Mouse (Mus musculus) stomach, embryonic 15.5 days (tissue): ENCODE data around the gene Rps17. TPM values are rescaled to one million over a fixed set of nuclear protein-coding genes. Genes with fewer than 3 reads are reported as not detected.

Experiments used
- ATAC-seq: fragments of 200-750 bp; cut with Nextera tagmentation; 2 replicates; pipeline ENCODE4 v1.8.0; 2017; ENCODE audit warnings: low read depth, moderate number of reproducible peaks, moderate TSS enrichment; ENCODE audit not compliant: insufficient read depth, low FRiP score
- H3K27ac ChIP-seq: fragments of 300-500 bp; sonication (generic); 2 replicates; pipeline ENCODE4 v1.5.1; 2015; ENCODE audit warnings: mild to moderate bottlenecking, inconsistent platforms
- H3K27me3 ChIP-seq: fragments of 300-500 bp; sonication (generic); replicated peaks from 2 replicates; pipeline ENCODE4 v1.6.1; 2015; ENCODE audit warnings: inconsistent platforms
- H3K36me3 ChIP-seq: fragments of 300-500 bp; sonication (generic); 2 replicates; pipeline ENCODE4 v1.6.1; 2015; ENCODE audit warnings: inconsistent platforms
- H3K4me1 ChIP-seq: fragments of 300-500 bp; sonication (generic); 2 replicates; pipeline ENCODE4 v1.6.1; 2015; ENCODE audit warnings: inconsistent platforms
- H3K4me2 ChIP-seq: fragments of 300-500 bp; sonication (generic); 2 replicates; pipeline ENCODE4 v1.6.1; 2015; ENCODE audit warnings: mild to moderate bottlenecking, inconsistent platforms
- H3K4me3 ChIP-seq: fragments of 300-500 bp; sonication (generic); replicated peaks from 2 replicates; pipeline ENCODE4 v1.5.1; 2015; ENCODE audit warnings: inconsistent platforms
- H3K9ac ChIP-seq: fragments of 300-500 bp; sonication (generic); 2 replicates; pipeline ENCODE4 v1.6.1; 2015; ENCODE audit warnings: inconsistent platforms
- H3K9me3 ChIP-seq: fragments of 300-500 bp; sonication (generic); 2 replicates; pipeline ENCODE4 v1.6.1; 2016; ENCODE audit warnings: inconsistent platforms
- WGBS: fragments of 180-500 bp; shearing (Covaris S2); methylation state at CpG from one replicate; pipeline ENCODE4 v1.1.7; 2015; 5-methylcytosine and 5-hydroxymethylcytosine counted together
- polyA plus RNA-seq: library from polyadenylated mRNA; unstranded; fragments of >200 nt; fragmentation: Nextera tagmentation; extraction: Ambion mirVana; gene quantifications from 2 replicates; pipeline ENCODE4 v1.2.1, GENCODE M21; 2015

The Rps17 gene
- polyA plus RNA-seq, 1 experiment from 2014 or later = 1,116 TPM

GRCm38 (mm10) chr7:81345447-81346170, 555 bp upstream of the Rps17 start:
- Histone ChIP-seq H3K27me3 (no peaks in the 10 kb centered on the region), H3K4me2 (peak overlapping the region; percentile 60), H3K4me3 (peak overlapping the region; percentile 68), H3K27ac (no peak overlapping the region), H3K4me1 (peaks cover 12% of the 10 kb centered on the region), H3K9ac (peak overlapping the region; percentile 40; the same call in 1 of the 2 replicates), H3K36me3 (peaks cover 15% of the 10 kb centered on the region; the same call in 1 of the 2 replicates), H3K9me3 (no peaks in the 10 kb centered on the region)
- WGBS = 62% methylated on average over 15 of the region's 15 CpGs
- ATAC-seq = no peak

- H3K4me1 ChIP-seq = peaks cover 12% of the 10 kb centered on the region
- peak overlapping the region; percentile 4; the same call in 1 of the 2 replicates for H3K27ac ChIP-seq
- H3K4me3 ChIP-seq = peak overlapping the region; percentile 68
- no peak for ATAC-seq
- H3K9me3 ChIP-seq = no peaks in the 10 kb centered on the region
- peak overlapping the region; percentile 70 for H3K9ac ChIP-seq
- no peaks in the 10 kb centered on the region for H3K27me3 ChIP-seq
- peak overlapping the region; percentile 80 for H3K4me2 ChIP-seq
- peaks cover 25% of the 10 kb centered on the region; the same call in 1 of the 2 replicates for H3K36me3 ChIP-seq
- WGBS = 9% methylated on average over 10 of the region's 10 CpGs
Measured at GRCm38 (mm10) chr7:81343831-81344230, 1.2 kb downstream of the Rps17 start.

- peak overlapping the region; percentile 4; the same call in 1 of the 2 replicates for H3K27ac ChIP-seq
- WGBS = 29% methylated on average over 8 of the region's 8 CpGs
- H3K4me2 ChIP-seq = peak overlapping the region; percentile 80
- peaks cover 30% of the 10 kb centered on the region; the same call in 1 of the 2 replicates for H3K36me3 ChIP-seq
- peak overlapping the region; percentile 70 for H3K9ac ChIP-seq
- H3K9me3 ChIP-seq = no peaks in the 10 kb centered on the region
- H3K27me3 ChIP-seq = no peaks in the 10 kb centered on the region
- H3K4me1 ChIP-seq = peaks cover 12% of the 10 kb centered on the region
- ATAC-seq = no peak
- H3K4me3 ChIP-seq = peak overlapping the region; percentile 68
Measured at GRCm38 (mm10) chr7:81343316-81343715, 1.7 kb downstream of the Rps17 start.

GRCm38 (mm10) chr7:81342356-81343094, 2.5 kb downstream of the Rps17 start:
- Histone ChIP-seq H3K4me1 (peaks cover 12% of the 10 kb centered on the region), H3K4me3 (peak overlapping the region; percentile 68), H3K9me3 (no peaks in the 10 kb centered on the region), H3K27ac (no peak overlapping the region), H3K27me3 (no peaks in the 10 kb centered on the region), H3K9ac (0 out of 2 replicates have a peak overlapping the region, but pooled peaks have one; percentile 70), H3K4me2 (peak overlapping the region; percentile 80), H3K36me3 (peaks cover 36% of the 10 kb centered on the region; the same call in 1 of the 2 replicates)
- WGBS = 66% methylated on average over 8 of the region's 8 CpGs
- no peak for ATAC-seq

GRCm38 (mm10) chr7:81341563-81341962, 3.5 kb downstream of the Rps17 start:
- WGBS = 54% methylated on average over 3 of the region's 3 CpGs
- no peak overlapping the region for H3K27ac ChIP-seq
- no peaks in the 10 kb centered on the region for H3K9me3 ChIP-seq
- no peak for ATAC-seq
- no peaks in the 10 kb centered on the region for H3K27me3 ChIP-seq
- H3K4me2 ChIP-seq = no peak overlapping the region
- no peak overlapping the region for H3K9ac ChIP-seq
- peaks cover 12% of the 10 kb centered on the region for H3K4me1 ChIP-seq
- peaks cover 36% of the 10 kb centered on the region; the same call in 1 of the 2 replicates for H3K36me3 ChIP-seq
- H3K4me3 ChIP-seq = no peak overlapping the region

GRCm38 (mm10) chr7:81339783-81340182, 5.3 kb downstream of the Rps17 start:
- no peak overlapping the region for H3K27ac ChIP-seq
- H3K27me3 ChIP-seq = no peaks in the 10 kb centered on the region
- no peaks in the 10 kb centered on the region for H3K9me3 ChIP-seq
- H3K4me1 ChIP-seq = peaks cover 12% of the 10 kb centered on the region
- 65% methylated on average over 4 of the region's 4 CpGs for WGBS
- ATAC-seq = peak; percentile 23; the same call in 1 of the 2 replicates
- H3K36me3 ChIP-seq = peaks cover 36% of the 10 kb centered on the region; the same call in 1 of the 2 replicates
- no peak overlapping the region for H3K4me2 ChIP-seq
- no peak overlapping the region for H3K9ac ChIP-seq
- H3K4me3 ChIP-seq = no peak overlapping the region

GRCm38 (mm10) chr7:81338522-81338873, 6.6 kb downstream of the Rps17 start:
- Histone ChIP-seq H3K36me3 (peaks cover 34% of the 10 kb centered on the region; the same call in 1 of the 2 replicates), H3K9me3 (no peaks in the 10 kb centered on the region), H3K27ac (no peak overlapping the region), H3K4me2 (no peak overlapping the region), H3K4me1 (peaks cover 9% of the 10 kb centered on the region), H3K4me3 (no peak overlapping the region), H3K27me3 (no peaks in the 10 kb centered on the region), H3K9ac (no peak overlapping the region)
- no peak for ATAC-seq
- 69% methylated on average over 3 of the region's 3 CpGs for WGBS

- Histone ChIP-seq H3K36me3 (peaks cover 29% of the 10 kb centered on the region; the same call in 1 of the 2 replicates), H3K9me3 (no peaks in the 10 kb centered on the region), H3K4me1 (peaks cover 3% of the 10 kb centered on the region), H3K27me3 (no peaks in the 10 kb centered on the region), H3K27ac (no peak overlapping the region), H3K4me2 (no peak overlapping the region), H3K9ac (no peak overlapping the region), H3K4me3 (no peak overlapping the region)
- ATAC-seq = no peak
- WGBS = 92% methylated on average over 21 of the region's 21 CpGs
Measured at GRCm38 (mm10) chr7:81337785-81338521, 7.1 kb downstream of the Rps17 start.

GRCm38 (mm10) chr7:81336432-81336786, 8.6 kb downstream of the Rps17 start:
- Histone ChIP-seq H3K27ac (peak overlapping the region; percentile 19; the same call in 1 of the 2 replicates), H3K9ac (no peak overlapping the region), H3K4me2 (no peak overlapping the region), H3K4me1 (no peaks in the 10 kb centered on the region), H3K36me3 (peaks cover 21% of the 10 kb centered on the region; the same call in 1 of the 2 replicates), H3K27me3 (no peaks in the 10 kb centered on the region), H3K9me3 (no peaks in the 10 kb centered on the region), H3K4me3 (no peak overlapping the region)
- WGBS = 41% methylated on average over 8 of the region's 8 CpGs
- no peak for ATAC-seq

GRCm38 (mm10) chr7:81335705-81336431, 9.2 kb downstream of the Rps17 start:
- no peaks in the 10 kb centered on the region for H3K9me3 ChIP-seq
- H3K27ac ChIP-seq = peak overlapping the region; percentile 19; the same call in 1 of the 2 replicates
- no peaks in the 10 kb centered on the region for H3K27me3 ChIP-seq
- H3K4me1 ChIP-seq = no peaks in the 10 kb centered on the region
- peaks cover 21% of the 10 kb centered on the region; the same call in 1 of the 2 replicates for H3K36me3 ChIP-seq
- no peak overlapping the region for H3K4me3 ChIP-seq
- H3K9ac ChIP-seq = no peak overlapping the region
- ATAC-seq = no peak
- 77% methylated on average over 18 of the region's 18 CpGs for WGBS
- no peak overlapping the region for H3K4me2 ChIP-seq

GRCm38 (mm10) chr7:81331851-81332250, 13.2 kb downstream of the Rps17 start:
- whole genome bisulfite sequencing = 84% methylated on average over 7 of the region's 7 CpGs
- Histone ChIP-seq H3K9ac (no peak overlapping the region), H3K4me3 (no peak overlapping the region), H3K4me2 (no peak overlapping the region), H3K9me3 (no peaks in the 10 kb centered on the region), H3K36me3 (peaks cover 12% of the 10 kb centered on the region; the same call in 1 of the 2 replicates), H3K27ac (no peak overlapping the region), H3K27me3 (no peaks in the 10 kb centered on the region), H3K4me1 (no peaks in the 10 kb centered on the region)
- no peak for ATAC-seq
